Mouse (Mus musculus): ENCODE data around the gene Gm12216.

DNA sequence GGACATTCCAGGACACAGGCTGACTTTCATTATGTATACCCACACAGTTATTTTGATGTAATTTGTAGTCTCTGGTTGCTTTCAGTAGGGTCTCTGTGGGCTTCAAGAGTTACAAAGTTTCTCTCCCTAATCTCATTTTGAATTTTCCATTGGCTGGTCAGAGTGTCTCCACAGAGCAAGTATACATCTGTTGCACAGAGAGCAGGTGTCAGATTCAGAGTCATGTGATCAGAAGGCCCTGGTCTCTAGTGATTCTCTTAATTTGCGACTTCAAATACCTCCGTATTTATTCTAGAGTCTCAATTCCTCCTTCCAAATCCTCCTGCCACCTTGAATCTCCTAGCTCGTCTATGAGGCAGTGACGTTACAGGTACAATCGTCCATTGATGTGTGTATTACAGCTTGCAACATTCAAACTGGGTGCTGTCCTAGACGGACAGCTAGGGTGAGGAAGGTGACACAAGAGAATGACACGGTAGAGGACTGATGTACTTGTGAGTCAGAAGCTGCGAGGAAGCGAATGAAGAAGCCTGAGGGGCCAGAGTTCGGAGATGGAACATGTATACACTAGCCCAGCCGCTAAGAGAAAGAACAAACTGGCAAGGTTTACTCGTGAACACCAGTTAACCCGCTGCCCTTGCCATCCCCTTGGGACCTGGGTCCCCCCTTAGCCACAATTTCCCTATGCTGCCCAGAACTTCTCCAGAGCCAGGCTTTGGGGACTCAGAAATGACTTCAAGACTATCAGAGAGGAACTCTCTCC lies 90.5 kb downstream of the Gm12216 start:
- no peak for TF ChIP-seq SMC3 (IDR thresholded peaks at IDR 0.05; ENCODE audit: low read depth, low read length)
- no peak for TF ChIP-seq CTCF (IDR thresholded peaks at IDR 0.05 in 2 of 3, conservative IDR thresholded peaks at IDR 0.05 in 1 of 3; ENCODE audit: control insufficient read depth in 1 of 3, insufficient read depth in 1 of 3, low read depth in 2 of 3, low read length in 3 of 3, poor library complexity in 1 of 3, severe bottlenecking in 1 of 3)
- no peak for TF ChIP-seq MXI1 (IDR thresholded peaks at IDR 0.05; ENCODE audit: low read depth, low read length)
- TF ChIP-seq NRF1 (IDR thresholded peaks at IDR 0.05; ENCODE audit: insufficient read depth, low read depth, low read length, poor library complexity, severe bottlenecking): no peak
- no peak for TF ChIP-seq MYC (IDR thresholded peaks at IDR 0.05; ENCODE audit: low read depth, low read length)
- no peak for TF ChIP-seq EP300 (IDR thresholded peaks at IDR 0.05; ENCODE audit: low read depth in 1 of 2, low read length in 2 of 2)
- TF ChIP-seq ZKSCAN1 (IDR thresholded peaks at IDR 0.05; ENCODE audit: low read depth, low read length): no peak
- TF ChIP-seq CHD2 (IDR thresholded peaks at IDR 0.05; ENCODE audit: low read length): no peak
- TF ChIP-seq MYB (IDR thresholded peaks at IDR 0.05; ENCODE audit: low read depth, low read length): no peak
- no peak for TF ChIP-seq MAZ (IDR thresholded peaks at IDR 0.05; ENCODE audit: low read depth, low read length)
